Mouse (Mus musculus): Measurements from ENCODE around the gene Arfgef3.

- no peak for TF ChIP-seq CTCF (IDR thresholded peaks at IDR 0.05; ENCODE audit: borderline replicate concordance, extremely low read depth, insufficient read depth, insufficient read length)
- no peak for TF ChIP-seq POLR2A (IDR thresholded peaks at IDR 0.05; ENCODE audit: borderline replicate concordance, extremely low read depth, insufficient read depth, insufficient read length, poor library complexity, severe bottlenecking)
These were observed 64.9 kb downstream of the Arfgef3 start for GRCm38 (mm10) chr10:18678836-18679235.

Measured in brain, embryonic 14.5 days (tissue).